Mouse (Mus musculus) splenic B cell, adult 2 months (primary cell): ENCODE results near the gene Olfr1240.

Source experiments
- DNase-seq: peaks from one replicate; pipeline ENCODE4 v3.0.0-alpha.2; 2011; ENCODE audit warnings: low read depth, low spot score
- H3K27me3 ChIP-seq: 2 replicates; pipeline ENCODE4 v1.6.1; 2012; ENCODE audit warnings: mild to moderate bottlenecking, low read length, moderate library complexity, mixed read lengths; ENCODE audit not compliant: control insufficient read depth, poor library complexity, insufficient read depth, severe bottlenecking
- H3K36me3 ChIP-seq: 2 replicates; pipeline ENCODE4 v1.6.1; 2012; ENCODE audit warnings: mild to moderate bottlenecking, low read length, moderate library complexity, mixed read lengths; ENCODE audit not compliant: control insufficient read depth, poor library complexity, insufficient read depth, severe bottlenecking

The Olfr1240 gene

DNA sequence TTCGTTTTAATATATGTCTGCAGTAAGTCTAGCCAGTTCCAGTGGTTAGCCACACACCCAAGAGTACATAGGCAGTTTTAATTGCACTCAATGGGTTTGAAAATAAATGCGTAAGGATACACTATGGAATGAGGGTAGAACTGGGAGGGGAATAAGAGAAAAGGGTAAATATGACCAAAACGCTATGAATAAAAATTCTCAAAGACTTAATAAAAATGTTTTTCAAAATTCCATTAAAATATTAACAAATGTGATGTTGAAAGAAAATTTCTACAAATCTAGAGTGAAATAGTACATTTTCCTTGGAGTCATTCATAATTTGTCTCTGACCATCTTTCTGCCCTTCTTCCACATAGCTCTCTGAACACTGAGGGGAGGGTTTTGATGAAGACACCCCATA is at the start of gene Olfr1240:
Olfr1240 (minus strand) TSS at position 101 of the 400 bp plus-strand sequence.
- Histone ChIP-seq H3K27me3 (no peaks in the 10 kb centered on the region), H3K36me3 (no peaks in the 10 kb centered on the region)
- no peak for DNase-seq

- Histone ChIP-seq H3K27me3 (no peaks in the 10 kb centered on the region), H3K36me3 (no peaks in the 10 kb centered on the region)
- DNase-seq, result no peak
Measured at GRCm38 (mm10) chr2:89487026-89487425, 44.2 kb upstream of the Olfr1240 start, which contains the start of gene Olfr1241. TSS of gene Olfr1241 (minus strand) at chr2:89487126.

- H3K27me3 ChIP-seq, result no peaks in the 10 kb centered on the region
- H3K36me3 ChIP-seq, result no peaks in the 10 kb centered on the region
- no peak for DNase-seq
Measured at GRCm38 (mm10) chr2:89420307-89420706, 22.5 kb downstream of the Olfr1240 start, which contains the start of gene Olfr1239. TSS of gene Olfr1239 (minus strand) at chr2:89420407.

GRCm38 (mm10) chr2:89414557-89414956 is 28.2 kb downstream of the Olfr1240 start:
- Histone ChIP-seq H3K27me3 (no peaks in the 10 kb centered on the region), H3K36me3 (no peaks in the 10 kb centered on the region)

GRCm38 (mm10) chr2:89409576-89409975 is 33.2 kb downstream of the Olfr1240 start, which contains the start of gene Olfr1238:
TSS of gene Olfr1238 (minus strand) at chr2:89409676.
- no peaks in the 10 kb centered on the region for H3K27me3 ChIP-seq
- no peaks in the 10 kb centered on the region for H3K36me3 ChIP-seq
- DNase-seq, result no peak

More at GRCm38 (mm10) chr2:89414557-89414956, 28.2 kb downstream of the Olfr1240 start:
- no peak for DNase-seq

DNA sequence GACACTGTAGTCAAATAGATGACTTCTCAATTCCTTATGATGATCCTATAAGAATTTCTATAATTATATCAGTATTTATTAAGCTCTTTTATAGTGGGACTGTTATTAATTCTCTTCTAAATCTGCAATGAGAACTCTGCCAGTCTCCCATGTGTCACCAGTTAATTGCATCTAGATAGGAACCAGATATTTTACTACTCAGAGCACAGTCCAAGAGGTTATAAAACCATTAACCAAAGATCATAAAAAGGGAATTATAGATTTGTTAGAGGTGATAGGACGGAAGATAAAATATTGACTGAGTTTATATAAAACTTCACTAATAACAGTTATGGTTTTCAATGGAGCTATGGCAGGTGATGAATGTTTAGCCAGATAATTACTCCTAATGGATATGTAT is 41.9 kb downstream of the Olfr1240 start:
- H3K27me3 ChIP-seq, result no peaks in the 10 kb centered on the region
- H3K36me3 ChIP-seq, result no peaks in the 10 kb centered on the region
- no peak for DNase-seq
